Mouse (Mus musculus) embryonic facial prominence, embryonic 15.5 days (tissue): ENCODE measurements at regions not wholly inside any gene's neighbourhood (a gene's known extent, or its start where the extent isn't known, plus 50 kb on each side); places are given as distances from the start of the nearest gene placed in this dataset.

Experiments
- ATAC-seq: fragments of 200-750 bp; cut with Nextera tagmentation; 2 replicates; pipeline ENCODE4 v1.8.0; 2017; ENCODE audit warnings: low read depth, moderate TSS enrichment; ENCODE audit not compliant: insufficient number of reproducible peaks, low FRiP score, low TSS enrichment
- H3K27ac ChIP-seq: fragments of 300-500 bp; sonication (generic); replicated peaks from 2 replicates; pipeline ENCODE4 v1.5.1; 2015; ENCODE audit warnings: mild to moderate bottlenecking, inconsistent platforms
- H3K27me3 ChIP-seq: fragments of 300-500 bp; sonication (generic); 2 replicates; pipeline ENCODE4 v1.6.1; 2015; ENCODE audit warnings: inconsistent platforms
- H3K36me3 ChIP-seq: fragments of 300-500 bp; sonication (generic); 2 replicates; pipeline ENCODE4 v1.6.1; 2015; ENCODE audit warnings: mild to moderate bottlenecking, inconsistent platforms
- H3K4me1 ChIP-seq: fragments of 300-500 bp; sonication (generic); 2 replicates; pipeline ENCODE4 v1.6.1; 2015; ENCODE audit warnings: inconsistent platforms
- H3K4me2 ChIP-seq: fragments of 300-500 bp; sonication (generic); replicated peaks from 2 replicates; pipeline ENCODE4 v1.6.1; 2015; ENCODE audit warnings: mild to moderate bottlenecking, inconsistent platforms
- H3K4me3 ChIP-seq: fragments of 300-500 bp; sonication (generic); replicated peaks from 2 replicates; pipeline ENCODE4 v1.5.1; 2015; ENCODE audit warnings: mild to moderate bottlenecking, inconsistent platforms
- H3K9ac ChIP-seq: fragments of 300-500 bp; sonication (generic); 2 replicates; pipeline ENCODE4 v1.6.1; 2015; ENCODE audit warnings: inconsistent platforms
- H3K9me3 ChIP-seq: fragments of 300-500 bp; sonication (generic); replicated peaks from 2 replicates; pipeline ENCODE4 v1.6.1; 2016; ENCODE audit warnings: inconsistent platforms
- WGBS: fragments of 180-500 bp; shearing (Covaris S2); methylation state at CpG from one replicate; pipeline ENCODE4 v1.1.7; 2015; 5-methylcytosine and 5-hydroxymethylcytosine counted together

DNA sequence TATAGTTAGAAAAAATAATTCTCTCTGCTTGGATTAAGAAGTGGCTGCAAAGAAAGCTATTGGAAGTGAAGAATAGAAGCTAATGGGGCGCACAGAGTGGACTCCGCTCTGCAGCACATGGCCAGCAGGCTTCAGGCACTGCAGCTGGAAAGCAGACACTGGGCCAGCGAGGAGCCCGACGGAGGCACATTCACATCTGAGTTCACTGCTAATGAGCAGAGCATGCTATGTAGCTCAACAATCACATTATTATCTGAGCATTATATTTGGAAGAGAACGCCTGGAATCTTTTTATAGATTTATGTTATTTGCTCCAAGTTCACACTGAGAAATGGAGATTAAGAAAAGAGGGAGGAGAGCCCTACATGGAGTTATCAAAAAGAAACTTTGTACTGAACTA lies 752.8 kb downstream of the Adgrl2 start:
- Histone ChIP-seq H3K36me3 (no peaks in the 10 kb centered on the region), H3K27me3 (no peaks in the 10 kb centered on the region), H3K27ac (no peak overlapping the region), H3K9ac (no peak overlapping the region), H3K4me1 (no peaks in the 10 kb centered on the region), H3K4me3 (no peak overlapping the region), H3K9me3 (no peaks in the 10 kb centered on the region), H3K4me2 (no peak overlapping the region)
- no peak for ATAC-seq
- WGBS = 71% methylated on average over 6 of the region's 6 CpGs

DNA sequence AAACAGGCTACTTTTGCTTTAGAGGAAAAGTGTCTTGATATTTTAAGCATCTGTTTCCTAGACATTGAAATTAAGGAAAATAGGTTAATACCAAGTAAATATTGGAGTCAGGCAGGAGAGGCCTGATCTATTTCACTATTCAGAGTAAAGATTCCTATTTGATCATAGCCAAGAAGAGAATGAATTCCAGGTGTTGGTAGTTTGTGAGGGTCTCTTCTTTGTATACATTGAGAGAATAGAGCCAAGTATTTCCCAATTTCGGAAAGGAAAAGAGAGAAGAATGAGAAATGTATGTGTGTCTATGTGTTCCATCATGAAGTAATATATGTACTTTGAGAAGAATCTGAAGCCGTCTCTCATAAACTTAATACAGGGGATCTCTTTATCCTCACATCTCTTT lies 756.7 kb downstream of the Adgrl2 start:
- ATAC-seq = no peak
- no peak overlapping the region for H3K4me2 ChIP-seq
- H3K9ac ChIP-seq = no peak overlapping the region
- WGBS = 44% methylated on average over 2 of the region's 2 CpGs
- no peak overlapping the region for H3K4me3 ChIP-seq
- H3K27me3 ChIP-seq = no peaks in the 10 kb centered on the region
- no peaks in the 10 kb centered on the region for H3K9me3 ChIP-seq
- no peaks in the 10 kb centered on the region for H3K4me1 ChIP-seq
- H3K36me3 ChIP-seq = no peaks in the 10 kb centered on the region
- H3K27ac ChIP-seq = no peak overlapping the region

DNA sequence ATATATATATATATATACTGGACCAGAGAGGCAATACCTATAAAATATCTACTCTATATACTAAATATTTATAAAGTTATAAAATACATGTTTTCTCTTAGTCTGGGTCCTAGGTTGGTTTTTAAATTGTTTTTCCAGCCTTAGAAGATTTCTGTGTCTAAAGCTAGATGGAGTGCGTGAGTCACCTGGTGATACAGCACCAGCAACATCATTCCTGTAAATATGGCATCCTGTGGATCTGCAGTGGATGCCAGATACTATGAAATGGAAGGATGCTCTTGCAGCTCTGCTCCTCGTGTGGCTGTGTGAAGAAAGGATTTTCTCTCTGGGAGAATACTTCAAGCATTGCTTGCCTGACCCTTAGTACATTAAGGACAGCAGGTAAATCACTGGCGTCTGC lies 761.2 kb downstream of the Adgrl2 start:
- peaks cover 6% of the 10 kb centered on the region; the same call in 1 of the 2 replicates for H3K4me1 ChIP-seq
- H3K4me2 ChIP-seq = no peak overlapping the region
- no peak for ATAC-seq
- no peaks in the 10 kb centered on the region for H3K27me3 ChIP-seq
- H3K27ac ChIP-seq = no peak overlapping the region
- H3K9me3 ChIP-seq = no peaks in the 10 kb centered on the region
- H3K9ac ChIP-seq = no peak overlapping the region
- no peaks in the 10 kb centered on the region for H3K36me3 ChIP-seq
- no peak overlapping the region for H3K4me3 ChIP-seq
- WGBS = 68% methylated on average over 3 of the region's 3 CpGs

DNA sequence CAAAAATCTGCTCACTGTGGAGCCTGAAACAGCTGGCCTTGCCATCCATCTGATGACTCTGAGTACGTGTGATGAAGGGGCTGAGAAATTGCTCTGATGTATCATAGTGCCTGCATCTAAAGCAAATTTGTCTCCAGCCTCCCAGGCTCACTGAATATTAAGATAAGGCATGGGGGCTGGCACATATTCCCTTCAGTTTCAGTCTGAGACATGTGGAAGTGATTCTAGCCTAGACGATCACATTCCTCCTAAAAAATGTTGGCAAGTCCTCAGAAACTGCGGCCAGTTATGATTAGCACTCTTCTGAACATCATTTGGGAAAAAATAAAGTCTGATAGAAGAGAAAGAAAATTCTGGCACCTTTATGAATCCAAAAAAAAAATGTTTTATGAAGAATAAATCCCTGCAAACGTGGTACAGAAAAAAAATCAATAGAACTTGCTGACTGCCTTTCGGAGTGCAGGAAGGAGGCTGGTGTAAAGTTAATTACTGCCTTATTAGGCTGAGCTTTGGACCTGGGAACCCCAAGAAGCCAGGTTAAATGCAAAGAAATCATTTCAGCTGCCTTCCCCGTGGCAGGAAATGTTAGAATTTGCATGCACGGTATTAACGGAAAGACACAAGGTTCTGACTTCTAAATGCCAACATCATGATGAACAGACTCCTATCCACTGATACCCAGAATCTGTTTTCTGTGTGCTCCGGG lies 762.2 kb downstream of the Adgrl2 start:
- no peak overlapping the region for H3K4me3 ChIP-seq
- peaks cover 6% of the 10 kb centered on the region; the same call in 1 of the 2 replicates for H3K4me1 ChIP-seq
- no peak overlapping the region for H3K9ac ChIP-seq
- WGBS = 26% methylated on average over 9 of the region's 9 CpGs
- no peaks in the 10 kb centered on the region for H3K9me3 ChIP-seq
- H3K36me3 ChIP-seq = no peaks in the 10 kb centered on the region
- H3K27me3 ChIP-seq = no peaks in the 10 kb centered on the region
- no peak for ATAC-seq
- H3K27ac ChIP-seq = no peak overlapping the region
- H3K4me2 ChIP-seq = 0 out of 2 replicates have a peak overlapping the region, but pooled peaks have one; percentile 3

DNA sequence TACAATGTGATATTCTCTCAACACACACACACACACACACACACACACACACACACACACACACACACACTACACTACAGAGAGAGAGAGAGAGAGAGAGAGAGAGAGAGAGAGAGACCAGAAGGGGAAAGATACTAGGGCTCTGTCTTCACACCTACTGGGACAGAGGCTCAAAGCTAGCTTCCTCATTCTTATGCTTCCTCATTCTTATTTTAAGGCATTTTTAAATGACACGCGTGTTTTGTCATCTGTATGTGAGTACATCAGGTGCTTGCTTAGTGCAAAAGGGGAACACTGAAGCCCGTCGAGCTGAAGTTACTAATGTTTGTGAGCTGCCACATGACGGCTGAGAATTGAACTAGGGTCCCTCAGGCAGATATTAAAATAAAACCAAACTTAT lies 769.5 kb downstream of the Adgrl2 start:
- H3K4me1 ChIP-seq = no peaks in the 10 kb centered on the region
- no peak overlapping the region for H3K4me2 ChIP-seq
- H3K36me3 ChIP-seq = no peaks in the 10 kb centered on the region
- no peaks in the 10 kb centered on the region for H3K27me3 ChIP-seq
- no peak overlapping the region for H3K27ac ChIP-seq
- 85% methylated on average over 5 of the region's 5 CpGs for WGBS
- no peaks in the 10 kb centered on the region for H3K9me3 ChIP-seq
- H3K4me3 ChIP-seq = no peak overlapping the region
- no peak for ATAC-seq
- H3K9ac ChIP-seq = no peak overlapping the region

DNA sequence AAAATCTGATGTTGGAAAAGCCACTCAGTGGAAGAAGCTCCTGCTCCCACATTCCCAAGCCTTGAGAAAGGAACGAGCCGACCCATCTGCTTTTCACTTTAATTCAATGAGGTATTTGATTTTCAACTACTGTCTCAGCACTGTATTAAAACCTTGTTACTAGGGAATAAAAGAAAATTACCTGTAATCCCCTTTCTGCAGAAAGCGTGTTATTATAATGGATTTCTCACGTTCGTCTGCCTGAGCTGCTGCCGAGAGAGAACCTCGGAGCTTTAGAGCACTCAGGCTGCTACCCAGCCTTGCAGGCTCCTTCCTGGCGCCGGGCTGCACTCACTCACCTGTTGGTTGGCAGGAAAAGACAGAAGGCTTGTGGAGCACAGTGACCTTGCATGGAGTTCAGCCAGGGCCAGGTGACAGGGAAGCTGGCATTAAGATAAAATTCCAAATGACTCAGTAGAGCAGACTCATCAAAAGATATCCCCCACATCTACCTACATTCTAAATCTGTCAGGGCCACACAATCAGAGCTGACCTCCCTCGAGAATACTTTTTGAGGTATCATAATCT lies 770.2 kb downstream of the Adgrl2 start:
- Histone ChIP-seq H3K4me2 (no peak overlapping the region), H3K27ac (no peak overlapping the region), H3K4me3 (no peak overlapping the region), H3K36me3 (no peaks in the 10 kb centered on the region), H3K9me3 (no peaks in the 10 kb centered on the region), H3K9ac (no peak overlapping the region), H3K4me1 (no peaks in the 10 kb centered on the region), H3K27me3 (no peaks in the 10 kb centered on the region)
- no peak for ATAC-seq
- 63% methylated on average over 10 of the region's 10 CpGs for WGBS

DNA sequence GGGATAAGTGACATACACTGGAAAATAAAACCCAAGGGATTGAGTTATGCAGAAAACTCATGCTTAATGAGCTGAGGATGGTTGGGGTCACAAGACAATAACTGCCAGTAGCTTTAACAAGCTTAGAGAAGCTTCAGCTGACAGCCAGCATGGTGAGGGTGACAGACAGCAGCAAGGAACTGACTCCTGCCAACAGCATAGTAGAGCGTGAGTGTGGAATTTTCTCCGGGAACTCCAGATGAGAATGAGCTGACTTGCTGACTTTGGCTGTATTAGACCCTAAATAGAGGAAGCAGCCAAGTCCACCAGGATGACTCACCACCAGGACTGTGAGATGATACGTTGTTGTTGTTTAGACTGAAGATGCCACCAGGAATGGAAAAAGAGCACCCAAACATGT lies 788.2 kb downstream of the Adgrl2 start:
- no peaks in the 10 kb centered on the region for H3K27me3 ChIP-seq
- H3K27ac ChIP-seq = no peak overlapping the region
- no peaks in the 10 kb centered on the region for H3K36me3 ChIP-seq
- no peak overlapping the region for H3K4me2 ChIP-seq
- no peak overlapping the region for H3K9ac ChIP-seq
- H3K4me3 ChIP-seq = no peak overlapping the region
- H3K4me1 ChIP-seq = no peaks in the 10 kb centered on the region
- ATAC-seq = no peak
- WGBS = 82% methylated on average over 3 of the region's 3 CpGs
- no peaks in the 10 kb centered on the region for H3K9me3 ChIP-seq

DNA sequence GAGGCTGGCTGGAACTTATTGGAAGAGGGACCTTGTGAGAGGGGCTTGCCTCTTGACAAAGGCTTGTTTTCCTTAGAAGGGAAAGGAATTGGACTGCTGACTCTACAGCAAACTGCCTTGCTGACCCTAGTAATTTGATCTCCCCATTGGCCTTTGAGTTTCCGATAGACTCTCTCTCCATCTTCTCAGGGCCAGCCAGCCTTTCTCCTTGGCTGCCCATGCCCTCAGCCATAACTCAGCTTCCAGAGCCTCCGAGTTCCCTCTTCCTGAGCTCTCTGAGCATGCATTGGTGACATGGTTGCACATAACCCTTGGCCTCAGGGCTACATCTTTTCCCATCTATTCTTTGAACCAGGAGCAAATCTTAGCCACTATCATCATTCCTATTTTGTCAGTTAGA lies 803.7 kb downstream of the Adgrl2 start:
- ATAC-seq = no peak
- Histone ChIP-seq H3K4me1 (no peaks in the 10 kb centered on the region), H3K9me3 (no peaks in the 10 kb centered on the region), H3K27me3 (no peaks in the 10 kb centered on the region), H3K36me3 (no peaks in the 10 kb centered on the region), H3K4me3 (no peak overlapping the region), H3K9ac (no peak overlapping the region), H3K4me2 (no peak overlapping the region), H3K27ac (no peak overlapping the region)
- WGBS = 67% methylated on average over 2 of the region's 2 CpGs

DNA sequence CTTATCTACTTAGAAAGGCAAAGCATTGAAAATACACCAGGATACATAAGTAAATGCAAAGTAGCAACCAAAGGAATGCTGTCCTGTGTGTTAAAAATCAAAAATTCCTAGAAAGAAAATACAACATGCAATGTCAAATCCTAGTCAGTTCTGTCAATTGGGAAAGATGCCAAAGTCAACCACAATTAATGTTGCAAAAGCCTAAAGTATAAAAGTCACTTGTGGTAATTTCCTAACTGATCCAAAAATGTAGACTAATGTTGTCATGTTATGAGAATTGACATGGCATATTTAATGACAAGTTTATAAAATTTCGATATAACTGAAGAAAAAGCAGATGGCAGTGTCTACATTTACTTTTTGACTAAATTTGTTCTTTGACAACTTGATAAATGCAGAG lies 822.8 kb downstream of the Adgrl2 start:
- Histone ChIP-seq H3K9ac (no peak overlapping the region), H3K9me3 (no peaks in the 10 kb centered on the region), H3K4me2 (no peak overlapping the region), H3K36me3 (no peaks in the 10 kb centered on the region), H3K4me3 (no peak overlapping the region), H3K4me1 (no peaks in the 10 kb centered on the region), H3K27ac (no peak overlapping the region), H3K27me3 (no peaks in the 10 kb centered on the region)
- WGBS = 50% methylated on average over 1 of the region's 1 CpGs
- ATAC-seq = no peak

DNA sequence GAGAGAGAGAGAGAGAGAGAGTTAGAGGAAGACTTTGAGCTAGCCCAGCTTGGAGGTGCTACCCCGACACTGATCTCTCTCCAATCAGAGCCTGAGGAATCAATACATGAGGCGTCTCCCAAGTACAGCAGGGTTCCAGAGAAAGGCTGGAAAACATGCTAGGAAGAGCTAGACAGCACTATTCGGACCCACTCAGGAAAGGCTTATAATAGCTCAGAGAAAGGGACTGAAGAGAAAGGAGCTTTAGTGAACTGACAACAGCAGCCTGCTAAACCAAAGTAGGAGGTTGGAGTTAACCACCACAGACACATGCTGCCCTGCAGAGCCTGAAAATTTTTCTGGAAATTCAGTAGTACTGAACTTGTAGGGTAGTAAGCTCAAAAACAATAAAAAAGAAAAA lies 831.3 kb downstream of the Adgrl2 start:
- Histone ChIP-seq H3K9ac (no peak overlapping the region), H3K4me3 (no peak overlapping the region), H3K4me2 (no peak overlapping the region), H3K27me3 (no peaks in the 10 kb centered on the region), H3K4me1 (no peaks in the 10 kb centered on the region), H3K36me3 (no peaks in the 10 kb centered on the region), H3K27ac (no peak overlapping the region), H3K9me3 (no peaks in the 10 kb centered on the region)
- ATAC-seq = no peak
- 70% methylated on average over 3 of the region's 3 CpGs for WGBS

DNA sequence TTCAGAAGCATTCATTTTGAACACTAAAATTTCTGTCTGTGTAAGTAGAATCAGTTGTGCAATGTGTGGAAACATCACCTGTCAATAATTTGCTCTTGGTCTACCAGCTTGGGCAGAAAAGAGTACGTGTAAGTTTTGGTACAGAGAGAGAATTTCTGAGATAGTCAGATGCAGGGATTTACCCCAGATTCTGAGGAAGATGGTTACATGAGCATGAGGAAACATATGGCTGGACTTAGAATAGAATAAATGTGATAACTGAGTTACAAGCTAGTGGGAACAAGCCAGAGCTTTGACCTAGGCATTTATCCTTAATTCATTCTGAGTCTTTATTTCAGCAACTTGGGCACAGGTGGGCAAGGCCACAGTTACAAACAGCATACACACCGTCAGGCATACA lies 831.8 kb downstream of the Adgrl2 start:
- Histone ChIP-seq H3K4me3 (no peak overlapping the region), H3K4me1 (no peaks in the 10 kb centered on the region), H3K27ac (no peak overlapping the region), H3K27me3 (no peaks in the 10 kb centered on the region), H3K9me3 (no peaks in the 10 kb centered on the region), H3K36me3 (no peaks in the 10 kb centered on the region), H3K4me2 (no peak overlapping the region), H3K9ac (no peak overlapping the region)
- 72% methylated on average over 2 of the region's 2 CpGs for WGBS
- no peak for ATAC-seq

DNA sequence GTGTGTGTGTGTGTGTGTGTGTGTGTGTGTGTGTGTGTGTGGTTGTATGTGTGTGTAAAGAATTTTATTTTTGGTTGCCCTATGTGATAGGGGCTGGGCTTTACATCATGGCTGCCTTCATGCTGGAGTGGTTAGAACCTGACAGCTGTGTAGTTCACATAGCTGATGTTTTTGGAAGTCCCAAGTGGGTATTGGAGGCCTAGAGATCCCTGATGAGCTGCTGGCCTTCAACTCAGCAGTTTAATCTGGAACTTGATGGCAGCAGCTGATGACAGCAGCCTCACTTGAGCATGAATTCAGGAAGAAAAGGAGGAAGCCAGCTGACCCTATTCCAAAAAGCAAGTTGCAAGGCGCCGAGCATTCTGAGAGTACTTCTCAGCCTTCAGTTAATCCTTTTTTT lies 846.6 kb downstream of the Adgrl2 start:
- Histone ChIP-seq H3K4me2 (no peak overlapping the region), H3K9ac (no peak overlapping the region), H3K27ac (no peak overlapping the region), H3K4me3 (no peak overlapping the region), H3K4me1 (no peaks in the 10 kb centered on the region), H3K9me3 (no peaks in the 10 kb centered on the region), H3K36me3 (no peaks in the 10 kb centered on the region), H3K27me3 (no peaks in the 10 kb centered on the region)
- WGBS = 84% methylated on average over 2 of the region's 2 CpGs
- ATAC-seq = no peak
